Mouse (Mus musculus) CH12.LX (cell line): Measurements from ENCODE around the gene Camk2b. TPM values are rescaled to one million over a fixed set of nuclear protein-coding genes. Genes with fewer than 3 reads are reported as not detected.
A peak's percentile ranks its signal among the peaks of the same experiment; 100 is the strongest.

Experiments used
- DNase-seq: peaks from one replicate; pipeline ENCODE4 v3.0.0-alpha.2; 2013; ENCODE audit errors: extremely low read depth
- H3K27ac ChIP-seq: 2 replicates; pipeline ENCODE4 v1.5.1; 2012; ENCODE audit warnings: low read depth, mild to moderate bottlenecking, control low read depth, moderate library complexity; ENCODE audit not compliant: insufficient read depth
- H3K27me3 ChIP-seq: replicated peaks from 2 replicates; pipeline ENCODE3; 2012; ENCODE audit warnings: inconsistent platforms
- H3K36me3 ChIP-seq, 2 experiments: replicated peaks in 1 of 2; 2 replicates each; pipeline versions ENCODE3 to v1.6.1; 2012; ENCODE audit warnings: inconsistent platforms in 1 of 2, low read length in 1 of 2, mild to moderate bottlenecking in 1 of 2, mixed read lengths in 1 of 2, moderate library complexity in 1 of 2; ENCODE audit not compliant: control insufficient read depth in 1 of 2, insufficient read depth in 1 of 2
- H3K4me1 ChIP-seq, 2 experiments: 2 replicates each; pipeline ENCODE4 v1.6.1; 2012; ENCODE audit warnings: inconsistent platforms in 1 of 2, moderate library complexity in 1 of 2; ENCODE audit not compliant: insufficient read depth in 2 of 2, control insufficient read depth in 1 of 2
- H3K4me2 ChIP-seq: 2 replicates; pipeline ENCODE4 v1.6.1; 2012; ENCODE audit warnings: low read depth, mild to moderate bottlenecking, control low read depth; ENCODE audit not compliant: poor library complexity, insufficient read depth, severe bottlenecking
- H3K4me3 ChIP-seq, 3 experiments: fragments of 150-350 bp in 1 of 3; sonication (generic) in 1 of 3; replicated peaks in 1 of 3; 2 replicates each; pipeline versions ENCODE3 to v1.5.1; 2011 to 2012; ENCODE audit warnings: low read depth in 2 of 3, low read length in 2 of 3, mild to moderate bottlenecking in 2 of 3, moderate library complexity in 2 of 3, control low read depth in 1 of 3, improper control_type of control experiment in 1 of 3, inconsistent platforms in 1 of 3, mixed read lengths in 1 of 3; ENCODE audit not compliant: poor library complexity in 1 of 3
- H3K79me2 ChIP-seq: replicated peaks from 2 replicates; pipeline ENCODE4 v1.6.1; 2012; ENCODE audit warnings: mild to moderate bottlenecking, moderate library complexity; ENCODE audit not compliant: control insufficient read depth, poor library complexity, insufficient read depth, severe bottlenecking; ENCODE audit errors: extremely low read depth
- H3K9ac ChIP-seq: 2 replicates; pipeline ENCODE4 v1.6.1; 2012; ENCODE audit warnings: low read depth, mild to moderate bottlenecking, control low read depth, moderate library complexity; ENCODE audit not compliant: insufficient read depth
- H3K9me3 ChIP-seq: replicated peaks from 2 replicates; pipeline ENCODE3; 2012; ENCODE audit warnings: low read length, inconsistent platforms, mixed read lengths
- CTCF ChIP-seq, 2 experiments: IDR thresholded peaks in 1 of 2; conservative IDR thresholded peaks in 1 of 2; 2 replicates each; pipeline ENCODE4 v1.5.1; 2011 to 2012; ENCODE audit warnings: low read depth in 2 of 2, low read length in 2 of 2, improper control_type of control experiment in 1 of 2, inconsistent platforms in 1 of 2, mild to moderate bottlenecking in 1 of 2, moderate library complexity in 1 of 2
- GABPA ChIP-seq: IDR thresholded peaks from 2 replicates; pipeline ENCODE4 v1.6.1; 2012; ENCODE audit warnings: low read depth, low read length, improper control_type of control experiment, inconsistent platforms; ENCODE audit not compliant: insufficient replicate concordance
- JUN ChIP-seq: IDR thresholded peaks from 2 replicates; pipeline ENCODE4 v1.6.1; 2011; ENCODE audit warnings: low read depth, mild to moderate bottlenecking, low read length, improper control_type of control experiment, moderate library complexity; ENCODE audit not compliant: insufficient read depth
- JUND ChIP-seq: conservative IDR thresholded peaks from 2 replicates; pipeline ENCODE4 v1.6.1; 2011; ENCODE audit warnings: low read depth, low read length, improper control_type of control experiment
- MAZ ChIP-seq: IDR thresholded peaks from 2 replicates; pipeline ENCODE4 v1.6.1; 2012; ENCODE audit warnings: low read depth, mild to moderate bottlenecking, inconsistent platforms, low read length, improper control_type of control experiment, moderate library complexity
- NELFE ChIP-seq: IDR thresholded peaks from 2 replicates; pipeline ENCODE4 v1.6.1; 2011; ENCODE audit warnings: low read depth, low read length, improper control_type of control experiment
- NRF1 ChIP-seq: IDR thresholded peaks from 2 replicates; pipeline ENCODE4 v1.6.1; 2014; ENCODE audit warnings: low read depth, mild to moderate bottlenecking, inconsistent platforms, low read length, improper control_type of control experiment, moderate library complexity
- POLR2AphosphoS2 ChIP-seq: IDR thresholded peaks from 2 replicates; pipeline ENCODE4 v1.6.1; 2011; ENCODE audit warnings: low read depth, low read length, improper control_type of control experiment
- RAD21 ChIP-seq: IDR thresholded peaks from 2 replicates; pipeline ENCODE4 v1.6.1; 2011; ENCODE audit warnings: low read depth, mild to moderate bottlenecking, low read length, improper control_type of control experiment, moderate library complexity
- RCOR1 ChIP-seq: conservative IDR thresholded peaks from 2 replicates; pipeline ENCODE4 v1.6.1; 2012; ENCODE audit warnings: low read depth, mild to moderate bottlenecking, inconsistent platforms, low read length, improper control_type of control experiment
- SMC3 ChIP-seq: IDR thresholded peaks from 2 replicates; pipeline ENCODE4 v1.6.1; 2011; ENCODE audit warnings: low read depth, low read length, improper control_type of control experiment
- USF1 ChIP-seq: IDR thresholded peaks from 2 replicates; pipeline ENCODE4 v1.6.1; 2014; ENCODE audit warnings: low read depth, mild to moderate bottlenecking, inconsistent platforms, low read length, improper control_type of control experiment
- ZKSCAN1 ChIP-seq: IDR thresholded peaks from 2 replicates; pipeline ENCODE4 v1.6.1; 2012; ENCODE audit warnings: low read depth, inconsistent platforms, low read length, improper control_type of control experiment, borderline replicate concordance
- dilution Hi-C: fragments of 300-500 bp; cut with MboI; formaldehyde crosslinking; loops from 2 replicates; pipeline ENCODE4 v1.14.3; 2020; ENCODE audit warnings: low sequenced_read_pairs; ENCODE audit not compliant: extremely low pct_unique_long_range_greater_than_20kb, extremely low pct_ligation_motif_present
- in situ Hi-C: fragments of 300-500 bp; cut with MboI; formaldehyde crosslinking; loops from 3 replicates; pipeline ENCODE4 v1.14.3; 2019; ENCODE audit warnings: low sequenced_read_pairs, low pct_ligation_motif_present, low pct_unique_long_range_greater_than_20kb, mixed read lengths
- polyA plus RNA-seq: library from polyadenylated mRNA; unstranded; fragments of >175 nt; gene quantifications from 2 replicates; pipeline ENCODE4 v1.2.1, GENCODE M21; 2012; ENCODE audit warnings: low read depth; ENCODE audit not compliant: insufficient read length
- total RNA-seq, 2 experiments: library from RNA; depleted of rRNA; stranded (reverse); fragments of 300-350 nt in 1 of 2; fragments of >200 nt in 1 of 2; gene quantifications; 2 replicates each; pipeline ENCODE4 v1.2.3; 2012 to 2014

Camk2b gene
- total and polyA plus RNA-seq, 3 experiments = 0.08 to 0.26 (median 0.11) TPM

- DNase-seq = no peak
- in situ Hi-C loops (no loop called here), dilution Hi-C loops (no loop called here)
- no peaks in the 10 kb centered on the region for H3K36me3 ChIP-seq
- H3K9me3 ChIP-seq = no peaks in the 10 kb centered on the region
- no peak overlapping the region for H3K9ac ChIP-seq
- peaks cover 43% of the 10 kb centered on the region for H3K27me3 ChIP-seq
- H3K79me2 ChIP-seq = no peaks in the 10 kb centered on the region
- TF ChIP-seq NRF1 = 0 out of 2 replicates have a peak, but pooled peaks have one; percentile 10
- no peak for TF ChIP-seq JUN
- peaks cover 7 to 24% of the 10 kb centered on the region in 2 experiments for H3K4me1 ChIP-seq
- H3K4me3 ChIP-seq = no peak overlapping the region
- H3K4me2 ChIP-seq = no peak overlapping the region
- H3K27ac ChIP-seq = no peak overlapping the region
Observed at GRCm38 (mm10) chr11:6020897-6021839, 45.0 kb downstream of the Camk2b start.

GRCm38 (mm10) chr11:6020360-6020759, 45.8 kb downstream of the Camk2b start:
- Histone ChIP-seq H3K9ac (no peak overlapping the region), H3K27me3 (peaks cover 49% of the 10 kb centered on the region), H3K36me3 (no peaks in the 10 kb centered on the region), H3K4me3 (no peak overlapping the region), H3K79me2 (no peaks in the 10 kb centered on the region), H3K4me1 (peaks cover 7 to 24% of the 10 kb centered on the region in 2 experiments), H3K9me3 (no peaks in the 10 kb centered on the region), H3K4me2 (no peak overlapping the region), H3K27ac (no peak overlapping the region)
- in situ Hi-C loops = no loop called here
- dilution Hi-C loops = no loop called here
- DNase-seq = no peak
- no peak for TF ChIP-seq RCOR1
- no peak for TF ChIP-seq RAD21
- TF ChIP-seq GABPA = no peak
- TF ChIP-seq USF1 = no peak
- TF ChIP-seq JUN = no peak
- no peak for TF ChIP-seq CTCF (conservative IDR thresholded peaks at IDR 0.05 in 1 of 2, IDR thresholded peaks at IDR 0.05 in 1 of 2; ENCODE audit: low read depth in 2 of 2, low read length in 2 of 2)
- no peak for TF ChIP-seq JUND
- TF ChIP-seq NRF1 = no peak
- TF ChIP-seq NELFE = no peak
- no peak for TF ChIP-seq MAZ
- no peak for TF ChIP-seq POLR2AphosphoS2
- no peak for TF ChIP-seq ZKSCAN1
- TF ChIP-seq SMC3 = no peak
- TF ChIP-seq, all 38 proteins: peak for 0
